Mouse (Mus musculus): Measurements from ENCODE around the gene Pdlim4. TPM values are rescaled to one million over a fixed set of nuclear protein-coding genes. Genes with fewer than 3 reads are reported as not detected.
"Not testable (repeated sequence)": the region's sequence is repeated elsewhere in the genome, so short reads cannot be mapped to it uniquely, and the experiment has no call there.

Gene Pdlim4
- total RNA-seq, 2 experiments from 2014 or later, result 17.9 to 18.5 TPM

DNA sequence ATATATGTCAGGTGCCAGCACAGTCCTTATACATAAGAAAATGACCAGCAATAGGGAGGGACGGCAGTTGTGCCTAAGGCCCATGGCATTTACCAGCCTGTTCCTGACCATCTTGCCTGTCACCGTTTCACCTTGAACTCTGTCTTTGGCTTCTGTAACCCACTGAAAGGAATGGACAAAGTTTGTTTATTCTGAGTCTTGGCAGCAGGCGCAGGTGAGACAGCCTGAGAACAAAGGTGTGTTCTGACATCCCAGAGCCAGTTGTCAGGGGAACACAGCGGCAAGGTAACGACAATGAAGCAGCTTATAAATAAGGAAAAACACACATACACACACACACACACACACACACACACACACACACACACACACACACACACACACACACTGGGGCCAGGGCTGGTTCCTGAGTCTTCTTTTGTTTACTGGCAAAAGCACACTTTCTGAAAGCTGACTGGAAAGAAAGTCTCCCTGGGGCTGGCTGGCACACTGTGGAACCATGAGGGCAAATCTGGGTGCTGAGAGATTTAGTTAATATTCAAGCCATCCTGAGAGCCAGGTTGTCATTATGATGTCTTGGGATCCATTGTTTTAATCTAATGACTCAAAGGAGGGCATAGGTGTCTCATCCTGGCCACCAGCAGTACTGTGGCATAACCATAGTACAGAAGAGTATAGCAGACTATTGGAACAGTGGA is 47.3 kb downstream of the Pdlim4 start:
- DNase-seq (ENCODE audit: low spot score in 2 of 2), result no peak

GRCm38 (mm10) chr11:54018893-54019732 is 49.7 kb downstream of the Pdlim4 start:
- no peak for DNase-seq (ENCODE audit: low spot score in 2 of 2)

DNA sequence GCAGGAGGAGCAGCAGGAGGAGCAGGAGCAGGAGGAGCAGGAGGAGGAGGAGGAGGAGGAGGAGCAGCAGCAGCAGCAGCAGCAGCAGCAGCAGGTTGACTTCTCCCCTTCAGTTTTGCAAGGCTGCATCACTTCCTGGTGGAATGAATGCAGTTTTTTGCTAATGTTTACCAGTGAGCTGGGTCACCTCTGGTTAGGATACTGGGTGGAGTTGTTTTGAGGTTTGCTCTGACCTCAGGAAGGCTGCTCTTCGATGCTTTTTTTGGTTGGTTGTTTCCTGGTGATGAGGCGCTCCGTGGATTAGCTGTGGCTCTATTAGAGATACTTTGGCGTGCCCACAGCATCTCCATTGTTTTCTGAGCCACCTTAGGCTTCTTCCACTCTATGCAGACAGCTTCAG is 51.2 kb downstream of the Pdlim4 start:
- DNase-seq (ENCODE audit: low spot score in 2 of 2), result no peak

- DNase-seq (ENCODE audit: low spot score in 2 of 2), result no peak
These were observed 52.8 kb downstream of the Pdlim4 start for GRCm38 (mm10) chr11:54016051-54016450.

GRCm38 (mm10) chr11:54012961-54013360 is 55.9 kb downstream of the Pdlim4 start:
- DNase-seq (ENCODE audit: low spot score in 2 of 2), result no peak

DNA sequence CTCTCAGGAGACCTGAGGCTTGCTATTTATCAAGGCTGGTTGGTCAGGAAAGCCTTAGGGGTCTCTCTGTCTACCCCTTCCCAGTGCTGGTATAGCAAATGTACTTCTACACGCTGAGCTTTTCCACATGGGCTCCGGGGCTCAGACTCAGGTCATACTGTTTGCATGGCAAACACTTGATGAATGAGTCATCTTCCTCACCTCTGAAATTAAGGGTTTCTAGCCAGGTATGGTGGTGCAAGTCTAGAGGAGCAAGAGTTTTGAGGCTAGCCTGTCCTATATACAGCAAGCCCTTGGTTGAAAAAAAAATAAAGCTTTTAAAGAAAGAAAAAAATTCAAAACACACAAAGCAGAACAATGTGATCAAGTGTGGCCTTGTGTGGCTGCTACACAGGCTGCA is 57.6 kb downstream of the Pdlim4 start:
- no peak for DNase-seq (ENCODE audit: low spot score in 2 of 2)

GRCm38 (mm10) chr11:54008416-54008920 is 60.3 kb downstream of the Pdlim4 start:
- no peak for DNase-seq (ENCODE audit: low spot score in 2 of 2)

- DNase-seq (ENCODE audit: low spot score in 2 of 2), result no peak
These were observed 61.1 kb downstream of the Pdlim4 start for GRCm38 (mm10) chr11:54007717-54008116.

GRCm38 (mm10) chr11:54006901-54007300 is 61.9 kb downstream of the Pdlim4 start:
- no peak for DNase-seq (ENCODE audit: low spot score in 2 of 2)

- DNase-seq (ENCODE audit: low spot score in 2 of 2), result not testable (repeated sequence)
These were observed 62.5 kb downstream of the Pdlim4 start for GRCm38 (mm10) chr11:54006362-54006761.

Other genes starting within 250 kb of the Pdlim4 start
- 1 to 10 TPM; 1.4 to 3.6 TPM for gene Gm12216, start 209.8 kb downstream of the Pdlim4 start, total RNA-seq (2021)
- 10 to 100 TPM; 13.3 to 15.8 TPM for gene Slc22a5, start 177.4 kb downstream of the Pdlim4 start, total RNA-seq (2021)
- gene Slc22a21, start 88.7 kb downstream of the Pdlim4 start, total RNA-seq (2021), result 1 to 10 TPM; 3.7 to 4.1 TPM
- 1 to 10 TPM; 6.7 to 7.6 TPM for gene Slc22a4, start 40.9 kb downstream of the Pdlim4 start, total RNA-seq (2021)
- 10 to 100 TPM; 17.2 to 19.9 TPM for gene P4ha2, start 31.1 kb upstream of the Pdlim4 start, total RNA-seq (2021)
- not detected for gene Csf2, start 180.7 kb upstream of the Pdlim4 start, total RNA-seq (2021)
- not detected for gene Il3, start 198.3 kb upstream of the Pdlim4 start, total RNA-seq (2021)
- gene Acsl6, start 234.8 kb upstream of the Pdlim4 start, total RNA-seq (2021), result 100 to 1,000 TPM; 125 to 132 TPM

Data from layer of hippocampus, postnatal 10 days (tissue).